Mouse (Mus musculus) myocyte (in vitro differentiated cells): ENCODE data around the gene Krt36. TPM values are rescaled to one million over a fixed set of nuclear protein-coding genes. Genes with fewer than 3 reads are reported as not detected.
A peak's percentile ranks its signal among the peaks of the same experiment; 100 is the strongest.

Experiments used
- H3K27me3 ChIP-seq: one replicate; pipeline ENCODE4 v1.6.1; 2011; ENCODE audit not compliant: control insufficient read depth, insufficient read depth, insufficient read length
- H3K36me3 ChIP-seq: one replicate; pipeline ENCODE4 v1.6.1; 2011; ENCODE audit not compliant: control insufficient read depth, insufficient read depth
- H3K4me2 ChIP-seq: one replicate; pipeline ENCODE4 v1.6.1; 2011; ENCODE audit warnings: low read depth, control low read depth
- H3K4me3 ChIP-seq: one replicate; pipeline ENCODE4 v1.5.1; 2011; ENCODE audit warnings: mild to moderate bottlenecking, control low read depth, moderate library complexity
- H3K79me2 ChIP-seq: one replicate; pipeline ENCODE4 v1.6.1; 2011; ENCODE audit not compliant: control insufficient read depth, insufficient read depth
- H3ac ChIP-seq: one replicate; pipeline ENCODE4 v1.6.1; 2011; ENCODE audit not compliant: control insufficient read depth, insufficient read length
- CEBPB ChIP-seq: IDR thresholded peaks from 2 replicates; pipeline ENCODE4 v1.6.1; 2011; ENCODE audit warnings: mild to moderate bottlenecking, moderate library complexity; ENCODE audit not compliant: poor library complexity, insufficient read depth, severe bottlenecking
- E2F4 ChIP-seq: IDR thresholded peaks from one replicate; pipeline ENCODE4 v1.6.1; 2011; ENCODE audit warnings: mild to moderate bottlenecking, control low read depth, moderate library complexity; ENCODE audit not compliant: insufficient read depth
- MAX ChIP-seq: IDR thresholded peaks from one replicate; pipeline ENCODE4 v1.6.1; 2011; ENCODE audit warnings: low read depth, mild to moderate bottlenecking, control low read depth
- MYOD1 ChIP-seq, 3 experiments: IDR thresholded peaks; one replicate each; pipeline ENCODE4 v1.6.1; 2011; ENCODE audit warnings: control low read depth in 2 of 3, low read depth in 2 of 3, mild to moderate bottlenecking in 2 of 3, moderate library complexity in 1 of 3; ENCODE audit not compliant: insufficient read length in 2 of 3, control insufficient read depth in 1 of 3
- MYOG ChIP-seq, 3 experiments: IDR thresholded peaks; one replicate each; pipeline ENCODE4 v1.6.1; 2011; ENCODE audit warnings: control low read depth in 2 of 3, low read depth in 2 of 3, mild to moderate bottlenecking in 2 of 3; ENCODE audit not compliant: insufficient read length in 2 of 3, control insufficient read depth in 1 of 3, insufficient read depth in 1 of 3
- POLR2A ChIP-seq: IDR thresholded peaks from one replicate; pipeline ENCODE4 v1.6.1; 2011; ENCODE audit warnings: low read depth, mild to moderate bottlenecking, control low read depth, moderate library complexity; ENCODE audit not compliant: insufficient read length
- POLR2AphosphoS2 ChIP-seq: IDR thresholded peaks from one replicate; pipeline ENCODE4 v1.6.1; 2011; ENCODE audit warnings: low read depth, control low read depth; ENCODE audit not compliant: insufficient read length
- REST ChIP-seq: IDR thresholded peaks from one replicate; pipeline ENCODE4 v1.6.1; 2011; ENCODE audit warnings: mild to moderate bottlenecking, control low read depth, moderate library complexity; ENCODE audit not compliant: insufficient read depth, insufficient read length
- SRF ChIP-seq: IDR thresholded peaks from one replicate; pipeline ENCODE4 v1.6.1; 2011; ENCODE audit warnings: low read depth; ENCODE audit not compliant: control insufficient read depth, insufficient read length
- TCF12 ChIP-seq: IDR thresholded peaks from one replicate; pipeline ENCODE4 v1.6.1; 2011; ENCODE audit warnings: mild to moderate bottlenecking, control low read depth; ENCODE audit not compliant: poor library complexity, insufficient read depth, severe bottlenecking
- TCF3 ChIP-seq: IDR thresholded peaks from one replicate; pipeline ENCODE4 v1.6.1; 2011; ENCODE audit warnings: low read depth, control low read depth; ENCODE audit not compliant: insufficient read length
- USF1 ChIP-seq: IDR thresholded peaks from one replicate; pipeline ENCODE4 v1.6.1; 2011; ENCODE audit warnings: low read depth, mild to moderate bottlenecking, control low read depth, moderate library complexity
- polyA plus RNA-seq: library from polyadenylated mRNA; unstranded; fragments of >200 nt; fragmentation: generic; extraction: Trizol; gene quantifications from one replicate; pipeline ENCODE4 v1.2.1, GENCODE M21; 2012; ENCODE audit warnings: missing spikeins

The Krt36 gene
- polyA plus RNA-seq, 1 experiment: not detected

GRCm38 (mm10) chr11:100135731-100136130 is 30.3 kb upstream of the Krt36 start, which contains the start of gene Krt15:
Krt15 (minus strand) TSS chr11:100135928.
- no peak within 1 kb of the TSS for H3K4me3 ChIP-seq
- H3K4me2 ChIP-seq: no peak within 1 kb of the TSS

DNA sequence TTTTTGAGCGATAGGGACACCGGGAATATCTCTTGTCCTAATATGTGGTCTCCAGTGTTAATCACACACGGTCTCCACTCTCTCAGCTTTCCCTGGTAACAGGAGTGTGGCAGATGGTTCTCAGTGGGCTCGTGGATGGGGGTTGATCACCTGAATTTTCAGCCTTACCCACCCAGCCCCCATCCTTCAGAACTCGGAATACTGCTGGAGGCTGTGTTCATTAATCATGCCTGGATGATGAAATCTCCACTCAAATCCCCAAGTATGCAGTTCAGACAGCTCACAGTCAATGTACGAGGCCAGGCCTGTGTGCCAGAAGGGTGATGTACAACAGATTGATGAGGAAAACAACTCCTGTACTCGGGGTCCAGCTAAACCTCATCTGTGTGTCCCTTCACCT is 19.5 kb upstream of the Krt36 start:
- TF ChIP-seq CEBPB: peak; percentile 60
- no peak for TF ChIP-seq REST
- Histone ChIP-seq H3K4me2 (no peak overlapping the region), H3K36me3 (no peaks in the 10 kb centered on the region), H3K79me2 (no peaks in the 10 kb centered on the region), H3K4me3 (no peak overlapping the region), H3K27me3 (no peaks in the 10 kb centered on the region), H3ac (no peak overlapping the region)

More at GRCm38 (mm10) chr11:100135731-100136130, 30.3 kb upstream of the Krt36 start, which contains the start of gene Krt15:
- Histone ChIP-seq H3ac (no peak within 1 kb of the TSS), H3K79me2 (no peaks in the 10 kb centered on the region), H3K27me3 (no peaks in the 10 kb centered on the region), H3K36me3 (no peaks in the 10 kb centered on the region)
- no peak for TF ChIP-seq MYOG (IDR thresholded peaks at IDR 0.05; ENCODE audit: control insufficient read depth in 1 of 3, insufficient read depth in 1 of 3, insufficient read length in 2 of 3, low read depth in 2 of 3)
- TF ChIP-seq REST: no peak
- no peak for TF ChIP-seq USF1
- no peak for TF ChIP-seq SRF
- no peak for TF ChIP-seq CEBPB
- TF ChIP-seq TCF3: no peak
- no peak for TF ChIP-seq MYOD1 (IDR thresholded peaks at IDR 0.05; ENCODE audit: control insufficient read depth in 1 of 3, insufficient read length in 2 of 3, low read depth in 2 of 3)

GRCm38 (mm10) chr11:100121466-100121865 is 16.0 kb upstream of the Krt36 start, which contains the start of gene Krt13:
Krt13 (minus strand) TSS chr11:100121566.
- H3K4me3 ChIP-seq: no peak within 1 kb of the TSS
- peak within 1 kb of the TSS; percentile 41 for H3K4me2 ChIP-seq
- no peak within 1 kb of the TSS for H3ac ChIP-seq
- no peaks in the 10 kb centered on the region for H3K36me3 ChIP-seq
- no peaks in the 10 kb centered on the region for H3K27me3 ChIP-seq
- no peaks in the 10 kb centered on the region for H3K79me2 ChIP-seq
- TF ChIP-seq POLR2AphosphoS2 (no peak), TCF12 (no peak), REST (no peak), MYOG (IDR thresholded peaks at IDR 0.05; ENCODE audit: control insufficient read depth in 1 of 3, insufficient read depth in 1 of 3, insufficient read length in 2 of 3, low read depth in 2 of 3) (no peak), TCF3 (no peak), SRF (no peak), E2F4 (no peak), MAX (no peak), USF1 (no peak), POLR2A (no peak), MYOD1 (IDR thresholded peaks at IDR 0.05; ENCODE audit: control insufficient read depth in 1 of 3, insufficient read length in 2 of 3, low read depth in 2 of 3) (no peak), CEBPB (no peak)

DNA sequence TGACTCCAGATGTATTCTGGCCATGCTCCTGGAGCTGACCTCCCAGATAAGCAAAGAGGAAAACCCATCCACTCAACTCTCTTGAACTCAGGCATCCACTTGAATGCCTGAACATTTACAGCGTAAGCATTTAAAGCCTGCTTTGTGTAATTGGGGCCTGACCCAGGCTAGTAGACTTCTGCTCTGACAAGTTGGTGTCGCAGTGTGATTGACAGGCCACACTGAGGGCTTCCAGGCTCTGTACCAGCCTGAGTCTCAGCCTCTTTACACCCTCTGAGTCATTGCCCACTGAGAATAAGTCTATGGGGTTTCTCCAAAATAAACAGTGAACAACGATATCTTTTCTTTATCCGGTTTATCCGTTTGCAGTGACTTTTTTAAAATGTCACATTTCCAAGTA is 14.9 kb upstream of the Krt36 start:
- Histone ChIP-seq H3K4me2 (peak overlapping the region; percentile 41), H3ac (no peak overlapping the region), H3K4me3 (no peak overlapping the region), H3K36me3 (no peaks in the 10 kb centered on the region), H3K27me3 (no peaks in the 10 kb centered on the region), H3K79me2 (no peaks in the 10 kb centered on the region)
- no peak for TF ChIP-seq TCF12
- no peak for TF ChIP-seq POLR2AphosphoS2
- TF ChIP-seq MAX: no peak
- TF ChIP-seq SRF: no peak

- Histone ChIP-seq H3K27me3 (no peaks in the 10 kb centered on the region), H3K36me3 (no peaks in the 10 kb centered on the region), H3K4me2 (peak overlapping the region; percentile 16), H3K79me2 (no peaks in the 10 kb centered on the region), H3K4me3 (no peak overlapping the region), H3ac (no peak overlapping the region)
- TF ChIP-seq SRF: no peak
- TF ChIP-seq MAX: no peak
- TF ChIP-seq CEBPB: peak; percentile 37; the same call in 1 of the 2 replicates
- TF ChIP-seq MYOD1 (IDR thresholded peaks at IDR 0.05; ENCODE audit: control insufficient read depth in 1 of 3, insufficient read length in 2 of 3, low read depth in 2 of 3): no peak
- TF ChIP-seq USF1: no peak
- TF ChIP-seq TCF12: no peak
Measured at GRCm38 (mm10) chr11:100113742-100114029, 8.3 kb upstream of the Krt36 start.
